Mouse (Mus musculus) MEL (cell line): ENCODE results near the gene Cited2. TPM values are rescaled to one million over a fixed set of nuclear protein-coding genes. Genes with fewer than 3 reads are reported as not detected.

Experiments
- DNase-seq: peaks from one replicate; pipeline ENCODE4 v3.0.0; 2011; ENCODE audit warnings: low read depth, low spot score
- H3K27ac ChIP-seq: 2 replicates; pipeline ENCODE4 v1.5.1; 2012; ENCODE audit warnings: low read depth, mild to moderate bottlenecking, control low read depth, low read length, moderate library complexity; ENCODE audit not compliant: control insufficient read depth
- H3K27me3 ChIP-seq, 2 experiments: fragments of 150-350 bp in 1 of 2; sonication (generic) in 1 of 2; 2 replicates each; pipeline ENCODE4 v1.6.1; 2012; ENCODE audit warnings: low read length in 2 of 2, mild to moderate bottlenecking in 2 of 2, improper control_type of control experiment in 1 of 2, moderate library complexity in 1 of 2; ENCODE audit not compliant: insufficient read depth in 2 of 2, control insufficient read depth in 1 of 2
- H3K36me3 ChIP-seq, 2 experiments: 2 replicates each; pipeline ENCODE4 v1.6.1; 2012 to 2014; ENCODE audit warnings: low read length in 2 of 2, improper control_type of control experiment in 1 of 2, inconsistent platforms in 1 of 2, mild to moderate bottlenecking in 1 of 2; ENCODE audit not compliant: insufficient read depth in 2 of 2, control insufficient read depth in 1 of 2
- H3K4me1 ChIP-seq, 2 experiments: fragments of 150-350 bp in 1 of 2; sonication (generic) in 1 of 2; 2 replicates each; pipeline ENCODE4 v1.6.1; 2012; ENCODE audit warnings: low read length in 2 of 2, improper control_type of control experiment in 1 of 2, mild to moderate bottlenecking in 1 of 2; ENCODE audit not compliant: insufficient read depth in 2 of 2, control insufficient read depth in 1 of 2
- H3K4me3 ChIP-seq, 2 experiments: fragments of 150-350 bp in 1 of 2; sonication (generic) in 1 of 2; 2 replicates each; pipeline ENCODE4 v1.5.1; 2012; ENCODE audit warnings: low read depth in 2 of 2, low read length in 2 of 2, mild to moderate bottlenecking in 2 of 2, moderate library complexity in 2 of 2, control low read depth in 1 of 2, improper control_type of control experiment in 1 of 2; ENCODE audit not compliant: control insufficient read depth in 1 of 2, insufficient read depth in 1 of 2
- H3K79me2 ChIP-seq: 2 replicates; pipeline ENCODE4 v1.6.1; 2012; ENCODE audit warnings: mild to moderate bottlenecking, low read length, moderate library complexity; ENCODE audit not compliant: control insufficient read depth, poor library complexity, insufficient read depth
- H3K9ac ChIP-seq: 2 replicates; pipeline ENCODE4 v1.6.1; 2012; ENCODE audit warnings: low read depth, mild to moderate bottlenecking, control low read depth, low read length, moderate library complexity; ENCODE audit not compliant: control insufficient read depth, poor library complexity, severe bottlenecking
- H3K9me3 ChIP-seq: fragments of 150-350 bp; sonication (generic); replicated peaks from 2 replicates; pipeline ENCODE4 v1.6.1; 2012; ENCODE audit warnings: mild to moderate bottlenecking, low read length, improper control_type of control experiment, moderate library complexity; ENCODE audit not compliant: insufficient read depth
- CHD1 ChIP-seq: IDR thresholded peaks from 2 replicates; pipeline ENCODE4 v1.6.1; 2012; ENCODE audit warnings: low read depth, mild to moderate bottlenecking, inconsistent platforms, low read length, improper control_type of control experiment
- E2F4 ChIP-seq: IDR thresholded peaks from 2 replicates; pipeline ENCODE4 v1.6.1; 2011; ENCODE audit warnings: low read depth, low read length, improper control_type of control experiment, borderline replicate concordance
- ELF1 ChIP-seq: IDR thresholded peaks from 2 replicates; pipeline ENCODE4 v1.6.1; 2014; ENCODE audit warnings: low read depth, mild to moderate bottlenecking, inconsistent platforms, low read length, improper control_type of control experiment, moderate library complexity
- EP300 ChIP-seq, 2 experiments: IDR thresholded peaks; 2 replicates each; pipeline ENCODE4 v1.6.1; 2011; ENCODE audit warnings: improper control_type of control experiment in 2 of 2, low read length in 2 of 2, low read depth in 1 of 2, mild to moderate bottlenecking in 1 of 2
- GABPA ChIP-seq: IDR thresholded peaks from 2 replicates; pipeline ENCODE4 v1.6.1; 2012; ENCODE audit warnings: low read depth, mild to moderate bottlenecking, inconsistent platforms, low read length, improper control_type of control experiment, moderate library complexity
- HCFC1 ChIP-seq: IDR thresholded peaks from 2 replicates; pipeline ENCODE4 v1.6.1; 2012; ENCODE audit warnings: low read depth, mild to moderate bottlenecking, inconsistent platforms, low read length, improper control_type of control experiment, moderate library complexity
- JUND ChIP-seq: IDR thresholded peaks from 2 replicates; pipeline ENCODE4 v1.6.1; 2011; ENCODE audit warnings: low read depth, mild to moderate bottlenecking, improper control_type of control experiment, low read length
- KAT2A ChIP-seq: conservative IDR thresholded peaks from 2 replicates; pipeline ENCODE4 v1.6.1; 2012; ENCODE audit warnings: low read depth, low read length, improper control_type of control experiment, inconsistent platforms
- MAX ChIP-seq: IDR thresholded peaks from 2 replicates; pipeline ENCODE4 v1.6.1; 2011; ENCODE audit warnings: low read length, improper control_type of control experiment
- MEF2A ChIP-seq: IDR thresholded peaks from 2 replicates; pipeline ENCODE4 v1.6.1; 2014; ENCODE audit warnings: low read depth, mild to moderate bottlenecking, inconsistent platforms, low read length, improper control_type of control experiment; ENCODE audit not compliant: poor library complexity, insufficient replicate concordance, severe bottlenecking; ENCODE audit errors: extremely low read depth
- MYB ChIP-seq: IDR thresholded peaks from 2 replicates; pipeline ENCODE4 v1.6.1; 2011; ENCODE audit warnings: mild to moderate bottlenecking, low read depth, low read length, improper control_type of control experiment
- MYC ChIP-seq: IDR thresholded peaks from 2 replicates; pipeline ENCODE4 v1.6.1; 2011; ENCODE audit warnings: low read depth, mild to moderate bottlenecking, low read length, improper control_type of control experiment, moderate library complexity
- NELFE ChIP-seq: IDR thresholded peaks from 2 replicates; pipeline ENCODE4 v1.6.1; 2011; ENCODE audit warnings: low read depth, low read length, improper control_type of control experiment
- RCOR1 ChIP-seq: IDR thresholded peaks from 2 replicates; pipeline ENCODE4 v1.6.1; 2012; ENCODE audit warnings: low read depth, mild to moderate bottlenecking, inconsistent platforms, low read length, improper control_type of control experiment
- TCF12 ChIP-seq: IDR thresholded peaks from 2 replicates; pipeline ENCODE4 v1.6.1; 2014; ENCODE audit warnings: low read depth, mild to moderate bottlenecking, inconsistent platforms, low read length, improper control_type of control experiment, moderate library complexity
- USF1 ChIP-seq: IDR thresholded peaks from 2 replicates; pipeline ENCODE4 v1.6.1; 2014; ENCODE audit warnings: low read depth, mild to moderate bottlenecking, inconsistent platforms, low read length, improper control_type of control experiment, moderate library complexity
- USF2 ChIP-seq, 2 experiments: IDR thresholded peaks; 2 replicates each; pipeline ENCODE4 v1.6.1; 2011 to 2012; ENCODE audit warnings: improper control_type of control experiment in 2 of 2, low read length in 2 of 2, borderline replicate concordance in 1 of 2, inconsistent platforms in 1 of 2, low read depth in 1 of 2, mild to moderate bottlenecking in 1 of 2; ENCODE audit not compliant: insufficient read depth in 1 of 2
- ZKSCAN1 ChIP-seq: IDR thresholded peaks from 2 replicates; pipeline ENCODE4 v1.6.1; 2012; ENCODE audit warnings: low read depth, mild to moderate bottlenecking, inconsistent platforms, low read length, improper control_type of control experiment, moderate library complexity
- polyA plus RNA-seq, 2 experiments: library from polyadenylated mRNA; stranded (reverse) in 1 of 2; unstranded in 1 of 2; fragments of >175 nt in 1 of 2; fragments of >200 nt in 1 of 2; gene quantifications; 2 replicates each; pipeline versions ENCODE4 v1.2.1 to v1.2.4; 2012; ENCODE audit warnings: low replicate concordance in 2 of 2, low read depth in 1 of 2; ENCODE audit not compliant: insufficient read length in 2 of 2, insufficient read depth in 1 of 2, missing spikeins in 1 of 2
- total RNA-seq: library from RNA; depleted of rRNA; stranded (reverse); fragments of 300-350 nt; gene quantifications from 2 replicates; pipeline ENCODE4 v1.2.3, GENCODE M21; 2012

Gene Cited2
- total and polyA plus RNA-seq, 3 experiments = 2.3 to 13.1 TPM; not detected in 1

- Histone ChIP-seq H3K9me3 (no peaks in the 10 kb centered on the region), H3K27me3 (no peaks in the 10 kb centered on the region; a peak in 1 of 4 replicates), H3K36me3 (no peaks in the 10 kb centered on the region), H3K79me2 (no peaks in the 10 kb centered on the region), H3K4me1 (no peaks in the 10 kb centered on the region), H3K9ac (no peak overlapping the region), H3K27ac (no peak overlapping the region), H3K4me3 (no peak overlapping the region)
- TF ChIP-seq USF1 (no peak), GABPA (no peak), MYC (no peak), NELFE (no peak), USF2 (IDR thresholded peaks at IDR 0.05; ENCODE audit: borderline replicate concordance in 1 of 2, insufficient read depth in 1 of 2, low read depth in 1 of 2, low read length in 2 of 2) (no peak), MEF2A (no peak), HCFC1 (no peak), RCOR1 (no peak), E2F4 (no peak), KAT2A (no peak), MAX (no peak), ZKSCAN1 (no peak), EP300 (IDR thresholded peaks at IDR 0.05; ENCODE audit: low read depth in 1 of 2, low read length in 2 of 2) (no peak), CHD1 (no peak), ELF1 (no peak), MYB (no peak)
- no peak for DNase-seq
These were observed 29.5 kb downstream of the Cited2 start for GRCm38 (mm10) chr10:17752478-17752877.

- Histone ChIP-seq H3K27ac (no peak overlapping the region), H3K4me3 (no peak overlapping the region), H3K4me1 (peaks cover 0 to 3% of the 10 kb centered on the region in 2 experiments; a peak in 1 of 4 replicates), H3K79me2 (no peaks in the 10 kb centered on the region), H3K9ac (no peak overlapping the region), H3K9me3 (no peaks in the 10 kb centered on the region), H3K36me3 (no peaks in the 10 kb centered on the region), H3K27me3 (no peaks in the 10 kb centered on the region)
- TF ChIP-seq RCOR1 = no peak
- TF ChIP-seq TCF12 = no peak
- TF ChIP-seq JUND = no peak
- no peak for DNase-seq
These were observed 36.8 kb downstream of the Cited2 start for GRCm38 (mm10) chr10:17759772-17760171.
